Mouse (Mus musculus): ENCODE results near the gene Kcnc1.

- TF ChIP-seq POLR2A (IDR thresholded peaks at IDR 0.05; ENCODE audit: low read depth, low read length): no peak
- no peak for TF ChIP-seq CTCF (IDR thresholded peaks at IDR 0.05; ENCODE audit: extremely low read depth, insufficient read length, insufficient replicate concordance, low read depth, low read length)
These were observed 85.8 kb downstream of the Kcnc1 start for GRCm38 (mm10) chr7:46482099-46482531.
